Mouse (Mus musculus): Measurements from ENCODE around the gene Enkd1. TPM values are rescaled to one million over a fixed set of nuclear protein-coding genes. Genes with fewer than 3 reads are reported as not detected.

Enkd1 gene
- total and polyA plus RNA-seq, 3 experiments: 22.0 to 42.6 TPM; not detected in 1

DNA sequence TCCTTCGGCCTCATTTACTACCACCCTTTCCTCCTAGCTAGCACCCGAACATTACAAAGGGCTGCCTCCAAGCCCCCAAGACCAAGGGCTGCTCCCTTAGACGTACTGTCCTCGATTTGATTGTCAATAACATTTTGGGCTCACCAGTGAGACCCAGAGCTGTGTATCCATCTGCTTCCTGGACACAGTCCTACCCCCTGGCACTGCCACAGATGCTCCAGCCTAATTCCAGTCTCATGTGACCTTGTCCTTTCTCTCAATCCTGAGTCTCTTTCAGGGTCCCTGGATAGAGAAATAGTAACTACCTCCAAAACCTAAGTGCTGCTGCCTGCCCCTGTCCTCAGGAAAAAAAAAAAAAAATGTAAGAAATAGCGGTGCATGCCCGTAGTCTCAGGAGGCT is 3.1 kb downstream of the Enkd1 start:
- no peak for DNase-seq (ENCODE audit: low read depth, low spot score)
- H3K27ac ChIP-seq (ENCODE audit: control insufficient read depth, low read depth, low read length): no peak overlapping the region
- peaks cover 5 to 18% of the 10 kb centered on the region in 2 experiments; a peak in 3 of 4 replicates for H3K4me1 ChIP-seq (ENCODE audit: control insufficient read depth in 1 of 2, insufficient read depth in 2 of 2, low read length in 2 of 2)
- H3K27me3 ChIP-seq (ENCODE audit: control insufficient read depth in 1 of 2, insufficient read depth in 2 of 2, low read length in 2 of 2): no peaks in the 10 kb centered on the region
- no peak overlapping the region for H3K4me3 ChIP-seq (ENCODE audit: control insufficient read depth in 1 of 2, insufficient read depth in 1 of 2, low read depth in 2 of 2, low read length in 2 of 2)
- H3K9ac ChIP-seq (ENCODE audit: control insufficient read depth, low read depth, low read length, poor library complexity, severe bottlenecking): no peak overlapping the region
- TF ChIP-seq UBTF (IDR thresholded peaks at IDR 0.05; ENCODE audit: borderline replicate concordance, insufficient read depth, low read depth, low read length) (no peak), CHD1 (IDR thresholded peaks at IDR 0.05; ENCODE audit: low read depth, low read length) (no peak), POLR2AphosphoS2 (IDR thresholded peaks at IDR 0.05; ENCODE audit: low read length) (no peak), MEF2A (IDR thresholded peaks at IDR 0.05; ENCODE audit: extremely low read depth, insufficient replicate concordance, low read depth, low read length, poor library complexity, severe bottlenecking) (no peak), MAZ (IDR thresholded peaks at IDR 0.05; ENCODE audit: low read depth, low read length) (no peak), ZMIZ1 (IDR thresholded peaks at IDR 0.05; ENCODE audit: low read depth, low read length) (no peak), RCOR1 (IDR thresholded peaks at IDR 0.05; ENCODE audit: low read depth, low read length) (no peak), ZC3H11A (IDR thresholded peaks at IDR 0.05; ENCODE audit: low read depth, low read length) (no peak), BHLHE40 (IDR thresholded peaks at IDR 0.05; ENCODE audit: borderline replicate concordance, low read depth, low read length) (no peak), MAFK (IDR thresholded peaks at IDR 0.05; ENCODE audit: borderline replicate concordance, low read depth, low read length) (no peak), GATA1 (IDR thresholded peaks at IDR 0.05; ENCODE audit: low read depth, low read length) (no peak), KAT2A (conservative IDR thresholded peaks at IDR 0.05; ENCODE audit: low read depth, low read length) (no peak), ZKSCAN1 (IDR thresholded peaks at IDR 0.05; ENCODE audit: low read depth, low read length) (no peak), MXI1 (IDR thresholded peaks at IDR 0.05; ENCODE audit: low read depth, low read length) (no peak), NELFE (IDR thresholded peaks at IDR 0.05; ENCODE audit: low read depth, low read length) (no peak), USF2 (IDR thresholded peaks at IDR 0.05; ENCODE audit: borderline replicate concordance in 1 of 2, insufficient read depth in 1 of 2, low read depth in 1 of 2, low read length in 2 of 2) (no peak), TBP (IDR thresholded peaks at IDR 0.05; ENCODE audit: low read depth, low read length) (no peak), ZNF384 (IDR thresholded peaks at IDR 0.05; ENCODE audit: low read depth, low read length) (no peak), MYB (IDR thresholded peaks at IDR 0.05; ENCODE audit: low read depth, low read length) (no peak), ETS1 (IDR thresholded peaks at IDR 0.05; ENCODE audit: low read depth, low read length) (no peak)
- H3K9me3 ChIP-seq (replicated peaks; ENCODE audit: insufficient read depth, low read length): no peaks in the 10 kb centered on the region
- H3K79me2 ChIP-seq (ENCODE audit: control insufficient read depth, insufficient read depth, low read length, poor library complexity): peaks cover 18% of the 10 kb centered on the region
- H3K36me3 ChIP-seq (ENCODE audit: control insufficient read depth in 1 of 2, insufficient read depth in 2 of 2, low read length in 2 of 2): peaks cover 0 to 11% of the 10 kb centered on the region in 2 experiments; a peak in 2 of 4 replicates

Data from MEL (cell line).